In the genomic region with DNA sequence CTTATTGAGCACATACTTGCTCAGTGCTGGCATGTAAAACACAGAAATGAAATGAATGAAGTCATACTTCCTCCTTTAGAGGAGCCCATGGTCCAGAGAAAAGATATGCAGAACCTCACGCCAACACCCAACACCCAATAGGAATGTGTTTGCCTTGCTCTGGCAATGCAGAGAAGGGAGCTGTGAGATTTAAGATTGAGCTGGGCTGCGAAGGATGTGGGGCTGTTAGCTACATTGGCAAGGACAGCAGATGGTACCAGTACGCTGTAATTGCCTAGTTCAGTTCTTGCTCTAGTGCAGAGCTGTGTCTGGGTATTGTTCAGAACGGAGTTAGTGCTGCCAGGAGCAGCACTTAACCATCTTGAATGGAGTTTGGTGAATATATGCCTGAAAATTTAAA, we compare ENCODE assay signal across 13 mouse cellular contexts. TPM values are rescaled to one million over a fixed set of nuclear protein-coding genes. Genes with fewer than 3 reads are reported as not detected.
DNase-seq lines count a peak whose midpoint lies in the region; ATAC-seq and TF ChIP-seq lines count a peak whose summit lies in the region.
"Had no signal": no experiment of that assay in that cellular context is flagged by ENCODE, and none has a peak within 500 bp of the region (broad histone marks: within the 10 kb centered on the region; RNA-seq: fewer than 3 reads in every experiment).

No protein-coding gene starts in this region.

- no peak for TF ChIP-seq CTCF in hindbrain, postnatal 0 days (IDR thresholded peaks at IDR 0.05; ENCODE audit: low read depth)

- no peaks in the 10 kb centered on the region for H3K36me3 ChIP-seq in forebrain, embryonic 12.5 days (replicated peaks)
- no peaks in the 10 kb centered on the region for H3K36me3 ChIP-seq in hindbrain, postnatal 0 days (ENCODE audit: insufficient read depth, low read length)
- no peaks in the 10 kb centered on the region for H3K36me3 ChIP-seq in midbrain, embryonic 16.5 days (ENCODE audit: control insufficient read depth, insufficient read depth, low read length)
- H3K36me3 ChIP-seq: embryonic facial prominence, embryonic 13.5 days; limb, embryonic 13.5 days had no signal

- intact Hi-C loops in left cerebral cortex, postnatal 4 days (cut with DNase I) = loop anchor here (5.0 kb wide), 1 partner anchor 70 kb away; no protein-coding TSS in a partner anchor

- WGBS in forebrain, embryonic 12.5 days = 78% methylated on average over 4 of the region's 4 CpGs
- 70% methylated on average over 4 of the region's 4 CpGs for WGBS in hindbrain, postnatal 0 days
- 75% methylated on average over 4 of the region's 4 CpGs for WGBS in midbrain, embryonic 16.5 days

- no peaks in the 10 kb centered on the region for H3K9me3 ChIP-seq in forebrain, embryonic 12.5 days
- H3K9me3 ChIP-seq in hindbrain, postnatal 0 days (ENCODE audit: low read length) = no peaks in the 10 kb centered on the region
- no peaks in the 10 kb centered on the region for H3K9me3 ChIP-seq in midbrain, embryonic 16.5 days (replicated peaks; ENCODE audit: control insufficient read depth, low read length, poor library complexity, severe bottlenecking)
- H3K9me3 ChIP-seq: embryonic facial prominence, embryonic 13.5 days; limb, embryonic 13.5 days had no signal

- H3K4me1 ChIP-seq in forebrain, embryonic 12.5 days = peaks cover 41% of the 10 kb centered on the region
- peaks cover 31% of the 10 kb centered on the region for H3K4me1 ChIP-seq in hindbrain, postnatal 0 days (ENCODE audit: insufficient read depth, low read length)
- H3K4me1 ChIP-seq in midbrain, embryonic 16.5 days (ENCODE audit: control insufficient read depth, insufficient read depth, low read length) = peaks cover 30% of the 10 kb centered on the region

- H3K4me2 ChIP-seq in forebrain, embryonic 12.5 days = no peak overlapping the region
- no peak overlapping the region for H3K4me2 ChIP-seq in hindbrain, postnatal 0 days (ENCODE audit: low read depth, low read length)
- no peak overlapping the region for H3K4me2 ChIP-seq in midbrain, embryonic 16.5 days (ENCODE audit: low read length)
- H3K4me2 ChIP-seq: embryonic facial prominence, embryonic 13.5 days; limb, embryonic 13.5 days; lung, embryonic 14.5 days had no signal

- H3K9ac ChIP-seq in forebrain, embryonic 12.5 days = no peak overlapping the region
- no peak overlapping the region for H3K9ac ChIP-seq in hindbrain, postnatal 0 days (replicated peaks; ENCODE audit: low read length)
- H3K9ac ChIP-seq in midbrain, embryonic 16.5 days (ENCODE audit: low read depth, low read length) = no peak overlapping the region
- H3K9ac ChIP-seq: embryonic facial prominence, embryonic 13.5 days; limb, embryonic 13.5 days; lung, embryonic 14.5 days had no signal

- no peak for ATAC-seq in forebrain, embryonic 12.5 days (ENCODE audit: low FRiP score)
- ATAC-seq in hindbrain, postnatal 0 days = no peak
- no peak for ATAC-seq in midbrain, embryonic 16.5 days

- peak; percentile 34 to 54 for DNase-seq in left cerebral cortex, adult 18-20 months (ENCODE audit: low spot score in 2 of 2)
- no peak for DNase-seq in left cerebral cortex, postnatal 4 days
- peak; percentile 14 for DNase-seq in hindbrain, postnatal 0 days (ENCODE audit: low spot score)
- no peak for DNase-seq in spleen, postnatal 4 days (ENCODE audit: low spot score in 2 of 2)
- DNase-seq in urinary bladder, adult 18-20 months (ENCODE audit: low spot score in 2 of 2) = no peak
- no peak for DNase-seq in adrenal gland, adult 18-20 months (ENCODE audit: low spot score in 2 of 2)
- DNase-seq: cerebellum, adult 9-11 months; gastrocnemius, postnatal 14 days; lung, embryonic 14.5 days had no signal

- H3K27ac ChIP-seq in forebrain, embryonic 12.5 days = peak overlapping the region; percentile 92; the same call in 1 of the 2 replicates
- peak overlapping the region; percentile 84; the same call in 1 of the 2 replicates for H3K27ac ChIP-seq in hindbrain, postnatal 0 days
- peak overlapping the region; percentile 73; the same call in 1 of the 2 replicates for H3K27ac ChIP-seq in midbrain, embryonic 16.5 days (ENCODE audit: low read length)
- H3K27ac ChIP-seq: embryonic facial prominence, embryonic 13.5 days; limb, embryonic 13.5 days had no signal

- H3K27me3 ChIP-seq in forebrain, embryonic 12.5 days = no peaks in the 10 kb centered on the region
- no peaks in the 10 kb centered on the region for H3K27me3 ChIP-seq in hindbrain, postnatal 0 days (ENCODE audit: insufficient read depth, low read length)
- no peaks in the 10 kb centered on the region for H3K27me3 ChIP-seq in midbrain, embryonic 16.5 days (ENCODE audit: control insufficient read depth, insufficient read depth, low read depth, low read length)
- H3K27me3 ChIP-seq: limb, embryonic 13.5 days had no signal

- no peak overlapping the region for H3K4me3 ChIP-seq in forebrain, embryonic 12.5 days (replicated peaks)
- H3K4me3 ChIP-seq in hindbrain, postnatal 0 days (ENCODE audit: low read length) = no peak overlapping the region
- H3K4me3 ChIP-seq in midbrain, embryonic 16.5 days (ENCODE audit: low read depth, low read length) = no peak overlapping the region
- H3K4me3 ChIP-seq: embryonic facial prominence, embryonic 13.5 days; limb, embryonic 13.5 days had no signal

RNA-seq across cellular contexts. Expression of a gene that starts 12.5 kb away (rescaled TPM):
- 100 to 1,000 TPM; 459 to 524 TPM for total RNA-seq in left cerebral cortex, adult 18-20 months (2021)
- total RNA-seq in left cerebral cortex, postnatal 4 days (2021) = 100 to 1,000 TPM; 140 to 169 TPM
- 6.8 and 8.0 TPM in 2 replicates for polyA plus RNA-seq in forebrain, embryonic 12.5 days (2016; fragmentation: Nextera tagmentation; extraction: Ambion mirVana)
- 128 and 129 TPM in 2 replicates for total RNA-seq in hindbrain, postnatal 0 days (2014; rRNA removed)
- 90.2 and 94.7 TPM in 2 replicates for polyA plus RNA-seq in hindbrain, postnatal 0 days (2015; fragmentation: Nextera tagmentation; extraction: Ambion mirVana)
- polyA plus RNA-seq in midbrain, embryonic 16.5 days (2015; fragmentation: Nextera tagmentation; extraction: Ambion mirVana) = 45.1 and 59.3 TPM in 2 replicates
- 10 to 100 TPM; 16.2 to 25.3 TPM for total RNA-seq in adrenal gland, adult 18-20 months (2021)

Comparison
In these comparisons a context has a peak if more than half of its experiments do, and no peak if none do; other contexts are left out.
1. DNase-seq: peak in left cerebral cortex, adult 18-20 months (2 of 2) and hindbrain, postnatal 0 days (single experiment); none in left cerebral cortex, postnatal 4 days (single experiment), spleen, postnatal 4 days (0 of 2), urinary bladder, adult 18-20 months (0 of 2) and adrenal gland, adult 18-20 months (0 of 2).
2. Peak in every context shown above with its lines, with median percentiles within 50 percentile points of each other: H3K27ac ChIP-seq.